Mouse (Mus musculus) lung, postnatal 14 days (tissue): ENCODE data around the gene Rab3d.

Experiments used
- DNase-seq: peaks from one replicate; pipeline ENCODE4 v3.0.0; 2021

Gene Rab3d

DNA sequence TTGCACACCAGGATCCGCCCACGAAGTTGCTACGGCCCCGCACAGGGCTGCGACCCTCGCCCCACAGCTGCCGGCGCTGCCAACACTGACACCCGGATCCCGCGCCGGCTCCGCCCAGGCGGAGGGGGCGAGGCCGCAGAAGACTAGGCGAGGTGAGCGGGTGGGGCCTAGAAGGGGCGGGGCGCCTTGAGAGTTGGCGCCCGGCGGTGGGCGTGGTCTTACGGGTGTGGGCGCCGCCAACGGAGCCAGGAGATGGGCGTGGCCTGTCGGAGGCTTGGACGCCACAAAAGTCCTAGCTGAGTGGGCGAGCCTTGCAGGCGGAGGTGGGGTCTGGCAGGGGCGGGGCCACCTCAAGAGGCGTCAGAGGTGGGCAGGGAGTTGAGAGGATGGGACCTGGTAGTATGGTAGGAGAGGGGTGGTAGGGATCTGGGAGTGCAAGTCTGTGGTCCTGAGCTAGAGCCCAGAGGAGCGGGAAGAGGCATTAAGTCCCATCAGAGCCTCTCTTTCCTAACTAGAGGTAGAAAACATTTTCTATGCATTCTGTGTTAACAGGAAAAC, at the start of gene Rab3d:
Rab3d (minus strand) TSS at position 158 of the 558 bp plus-strand sequence.
- peak; percentile 97 for DNase-seq

DNA sequence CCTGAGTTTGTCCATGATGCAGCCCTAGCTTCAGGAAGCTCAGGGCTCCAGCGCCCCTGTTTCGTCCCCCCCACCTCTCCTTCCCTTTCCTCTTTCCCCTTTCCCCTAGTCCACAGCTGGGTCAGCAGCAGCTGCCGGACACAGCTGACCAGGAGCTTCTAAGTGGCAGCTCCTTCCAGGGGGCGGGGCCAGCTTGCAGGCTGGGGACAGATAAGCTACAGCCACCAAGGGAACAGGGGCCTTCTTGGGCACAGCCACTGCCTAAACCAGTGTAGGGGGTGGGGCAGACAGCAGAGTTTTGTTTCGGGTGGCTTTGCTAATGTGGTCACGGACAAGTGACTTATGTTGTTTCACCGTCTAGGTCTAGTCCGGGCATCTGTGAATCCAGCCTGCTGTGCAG, 45.4 kb upstream of the Rab3d start, which contains the start of gene Epor:
Epor (minus strand) TSS at position 90 of the 400 bp plus-strand sequence.
- DNase-seq: peak; percentile 31

DNA sequence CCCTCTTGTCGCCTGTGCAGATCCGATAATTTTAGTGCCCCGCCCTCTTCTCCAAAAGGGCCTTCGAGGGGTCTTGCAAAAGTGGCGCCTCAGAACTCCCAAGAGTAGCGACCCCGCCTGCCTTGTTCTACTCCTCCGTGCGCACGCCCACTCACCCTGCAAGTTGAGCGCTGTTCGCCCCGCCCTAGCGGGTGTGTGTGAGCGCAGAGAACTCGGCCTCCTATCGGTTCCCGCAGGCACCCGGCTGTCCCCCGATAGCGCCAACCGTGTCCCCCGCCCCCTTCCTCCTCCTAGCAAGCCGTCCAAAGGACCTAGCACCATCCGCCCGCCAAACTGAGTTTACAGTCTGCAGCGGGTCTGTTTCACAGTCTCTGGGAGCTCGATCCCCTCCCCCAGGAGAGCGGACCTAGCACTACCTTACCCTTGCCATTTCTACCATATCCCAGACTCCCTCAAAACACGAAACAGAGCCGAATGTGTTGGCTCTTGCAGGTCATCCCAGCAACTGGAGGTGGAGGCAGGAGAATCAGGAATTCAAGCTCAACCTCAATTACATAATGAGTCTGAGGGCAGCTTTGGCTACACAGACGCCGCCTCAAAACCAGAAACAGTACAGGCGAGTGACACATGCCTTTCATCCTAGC, 44.5 kb upstream of the Rab3d start:
- DNase-seq: peak; percentile 66

DNA sequence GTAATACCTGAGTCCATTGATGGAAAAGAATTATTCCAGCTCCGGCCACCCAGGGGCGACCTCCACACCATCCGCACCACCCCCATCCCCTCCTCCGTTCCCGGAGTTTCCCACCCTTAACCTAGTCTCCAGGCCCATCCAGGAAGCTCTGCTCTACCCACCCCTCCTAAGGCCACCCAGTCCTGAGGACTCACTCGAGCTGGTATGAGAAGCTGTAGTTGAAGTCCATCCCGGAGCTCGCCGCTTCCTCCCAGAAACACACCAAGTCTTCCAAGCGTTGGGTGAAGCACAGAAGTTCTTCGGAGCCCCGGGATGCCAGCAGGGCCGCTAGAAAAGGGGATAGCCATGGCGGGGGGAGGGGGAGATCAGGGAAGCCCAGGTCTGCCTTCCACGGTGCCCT, 44.0 kb upstream of the Rab3d start:
- DNase-seq: peak; percentile 8

DNA sequence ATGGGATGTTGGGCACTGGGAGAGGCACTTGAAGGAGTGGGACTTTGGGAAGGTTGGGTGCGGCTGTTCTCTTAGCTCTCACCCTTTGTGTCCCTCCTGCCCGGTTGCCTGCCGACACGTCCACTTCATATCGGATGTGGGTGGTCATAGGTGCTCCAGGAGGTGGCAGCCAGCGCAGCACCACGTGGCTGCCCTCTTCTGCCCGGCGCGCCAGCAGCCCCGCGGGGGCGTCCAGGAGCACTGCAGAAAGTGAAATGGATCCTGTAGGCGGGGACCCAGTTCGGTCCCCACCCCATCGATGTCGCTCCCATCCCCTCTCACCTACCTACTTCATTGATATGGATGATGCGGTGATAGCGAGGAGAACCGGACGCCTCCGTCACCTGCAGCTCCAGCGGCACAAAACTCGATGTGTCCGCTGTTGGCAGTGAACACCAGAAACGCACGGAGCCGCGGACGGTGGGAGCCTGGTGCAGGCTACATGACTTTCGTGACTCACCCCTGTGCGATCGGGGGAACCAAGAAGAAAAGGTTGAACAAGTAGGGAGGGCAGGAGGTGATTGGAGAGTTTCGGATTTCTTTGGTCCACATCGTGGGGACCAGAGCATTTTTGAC, 43.5 kb upstream of the Rab3d start:
- no peak for DNase-seq

DNA sequence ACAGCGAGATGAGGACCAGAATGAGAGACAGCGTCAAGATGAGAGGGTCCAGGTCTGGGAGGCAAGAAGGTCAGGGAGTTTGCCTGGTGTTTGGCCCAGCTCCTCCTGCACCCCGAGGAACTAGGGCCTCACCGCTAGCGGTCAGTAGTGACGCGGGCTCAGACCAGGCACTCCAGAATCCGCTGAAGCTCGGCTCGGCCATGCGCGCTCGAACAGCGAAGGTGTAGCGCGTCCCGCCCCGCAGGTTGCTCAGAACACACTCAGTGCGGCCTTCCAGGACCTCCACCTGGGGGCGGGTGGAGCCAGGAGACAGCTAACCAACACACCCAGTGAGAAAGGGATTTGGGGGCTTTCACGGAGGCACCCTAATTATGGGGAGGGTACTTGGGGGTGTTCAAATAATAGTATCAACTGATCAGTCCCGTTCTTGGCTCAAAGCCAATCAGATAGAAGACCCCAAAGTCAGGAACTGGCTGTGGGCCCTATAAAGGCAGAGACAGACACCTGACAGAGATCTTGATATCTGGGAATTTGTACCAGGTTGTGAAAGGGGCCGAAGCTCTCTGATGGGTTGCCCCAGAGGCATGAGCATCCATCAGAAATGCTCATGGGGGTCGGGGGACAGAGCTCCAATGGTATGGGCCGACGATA, 42.7 kb upstream of the Rab3d start:
- DNase-seq: peak; percentile 50

DNA sequence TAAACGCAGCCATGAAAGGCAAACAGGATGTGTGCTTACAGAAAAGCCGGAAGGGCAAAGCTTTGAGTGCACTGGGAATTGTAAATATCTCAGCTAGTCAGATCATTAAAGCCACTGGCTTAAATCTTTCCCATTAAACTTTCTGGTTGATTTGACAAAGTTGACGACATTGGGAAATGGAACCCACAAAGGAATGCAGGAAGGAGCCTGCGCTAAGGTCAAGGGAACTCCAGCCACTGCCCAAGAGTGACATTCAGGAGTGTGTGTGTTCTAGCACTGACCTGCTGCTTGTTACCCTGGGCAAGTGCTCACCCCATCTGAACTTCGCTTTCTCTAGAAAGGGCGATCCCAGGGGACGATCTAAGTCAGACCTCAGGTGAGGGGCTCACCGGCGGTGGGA, 42.1 kb upstream of the Rab3d start:
- no peak for DNase-seq

DNA sequence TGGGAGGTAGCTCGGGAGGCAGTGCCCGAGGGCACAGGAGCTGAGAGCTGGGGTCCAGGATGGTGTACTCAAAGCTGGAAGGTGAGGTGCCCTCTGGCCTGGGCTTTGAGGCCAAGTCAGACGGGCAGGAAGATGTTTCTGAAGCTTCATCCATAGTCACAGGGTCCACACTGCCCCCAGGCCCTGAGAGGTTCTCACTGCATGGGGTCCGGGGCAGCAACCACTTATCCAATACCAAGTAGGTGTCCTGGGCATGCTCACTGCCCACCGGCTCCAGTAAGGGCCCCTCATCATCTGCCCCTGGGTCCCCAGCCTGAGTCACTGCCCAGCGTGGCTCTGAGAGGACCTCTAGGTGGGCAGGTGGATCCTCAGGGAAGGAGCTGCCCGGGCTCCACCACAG, 41.3 kb upstream of the Rab3d start:
- no peak for DNase-seq

DNA sequence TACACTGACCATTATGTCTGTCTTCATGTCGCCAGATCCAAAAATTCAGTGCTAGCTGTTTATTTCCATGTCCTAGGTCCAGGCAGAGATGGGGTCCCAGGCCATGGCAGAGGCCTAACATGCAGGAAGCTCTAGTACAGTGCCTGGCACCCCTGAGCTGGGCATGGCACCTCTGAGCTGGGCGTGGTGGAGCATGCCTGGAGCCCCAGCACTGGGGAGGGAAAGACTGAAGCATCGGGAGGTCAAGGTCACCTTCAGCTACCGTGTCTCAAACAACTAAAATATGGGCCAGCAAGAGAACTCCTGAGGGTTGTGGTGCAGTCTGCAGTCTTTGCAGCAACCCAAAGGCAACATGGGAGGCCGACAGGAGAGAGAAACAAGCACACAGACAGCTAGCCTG, 40.4 kb upstream of the Rab3d start:
- no peak for DNase-seq

DNA sequence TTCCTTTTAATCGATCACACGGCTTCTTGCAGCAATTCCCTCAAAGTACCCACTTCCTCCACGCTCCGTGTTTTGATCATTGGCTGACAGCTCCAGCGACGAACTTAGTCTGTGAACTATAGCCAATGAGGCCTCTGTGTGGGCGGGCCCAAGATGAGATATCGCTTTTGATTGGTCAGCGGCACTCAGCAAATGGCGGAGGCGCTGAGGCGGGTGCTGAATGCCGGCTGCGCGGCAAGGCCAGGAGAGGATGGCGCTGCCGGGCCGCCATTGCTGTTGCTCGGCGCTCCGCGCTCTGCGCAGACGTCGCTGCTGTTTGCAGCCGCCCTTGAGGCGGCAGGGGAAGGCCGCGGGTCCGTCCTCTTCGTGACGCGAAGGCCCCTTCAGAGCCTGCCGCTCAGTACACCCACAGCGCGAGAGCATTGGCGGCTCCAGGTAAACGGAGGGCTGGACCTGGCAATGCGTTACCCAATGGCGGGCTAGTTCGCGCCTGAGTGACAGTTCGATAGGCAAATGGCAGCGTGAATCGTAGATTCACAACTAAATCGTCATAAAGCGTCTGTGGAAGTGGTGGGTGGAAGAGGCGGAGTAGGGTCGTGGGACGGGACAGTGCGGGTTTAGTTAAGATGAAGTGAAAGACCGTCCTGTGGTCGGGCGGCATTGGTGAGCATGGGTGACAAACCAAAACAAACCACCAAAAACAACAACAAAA, 37.7 kb upstream of the Rab3d start, which contains the start of gene Swsap1:
Swsap1 (plus strand) TSS at position 186 of the 712 bp plus-strand sequence.
- peak; percentile 98 for DNase-seq

DNA sequence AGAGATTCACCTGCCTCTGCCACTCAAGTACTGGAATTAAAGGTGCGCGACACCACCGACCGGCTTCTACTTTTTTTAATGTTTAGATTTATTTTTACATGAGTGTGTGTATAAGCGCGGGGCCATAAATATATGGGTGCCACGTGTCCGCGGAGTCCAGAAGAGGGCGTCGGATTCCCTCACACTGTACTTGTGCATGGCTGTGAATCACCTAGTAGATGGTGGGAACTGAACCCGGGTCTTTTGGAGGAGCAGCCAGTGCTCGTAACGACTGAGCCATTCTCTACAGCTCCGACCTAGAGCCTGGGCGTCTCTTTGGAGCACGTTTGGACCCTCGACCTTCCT, 37.2 kb upstream of the Rab3d start:
- DNase-seq: no peak

DNA sequence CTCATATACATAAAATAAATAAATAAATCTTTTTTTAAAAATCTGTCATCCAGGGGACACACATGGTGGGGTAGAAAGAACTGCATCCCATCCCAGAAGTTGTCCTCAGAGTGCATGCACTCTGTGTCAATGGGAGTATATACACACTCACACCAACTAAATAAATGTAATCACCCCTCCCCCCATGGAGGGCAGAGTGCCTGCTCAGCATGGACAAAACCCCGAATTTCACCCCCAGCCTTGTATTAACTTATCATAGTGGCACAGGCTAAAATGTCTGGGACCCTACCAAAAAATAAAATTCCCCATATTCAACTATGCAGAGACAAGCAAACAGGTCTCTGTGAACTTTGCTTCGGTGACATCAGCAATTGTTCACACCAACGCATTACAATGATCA, 36.6 kb upstream of the Rab3d start:
- no peak for DNase-seq

DNA sequence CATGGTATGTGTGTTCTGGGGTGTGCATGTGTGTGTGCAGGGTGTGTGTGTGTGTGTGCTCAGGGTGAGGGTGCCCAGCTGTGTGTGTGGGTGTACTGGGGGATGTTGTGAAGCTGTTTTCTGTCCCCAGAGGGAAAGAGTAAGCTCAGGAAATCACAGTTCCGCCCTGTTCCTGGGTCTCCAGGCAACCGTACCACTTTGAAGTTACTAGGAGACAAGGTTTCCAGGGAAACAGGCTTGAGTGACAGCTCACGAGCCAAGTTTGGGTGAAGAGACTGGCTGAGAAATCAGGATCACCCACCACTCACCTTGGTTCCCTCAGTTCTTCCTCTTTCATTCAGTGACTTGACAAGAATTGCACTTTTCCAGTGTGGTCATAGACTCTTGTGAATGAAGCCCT, 35.6 kb upstream of the Rab3d start:
- DNase-seq: no peak

DNA sequence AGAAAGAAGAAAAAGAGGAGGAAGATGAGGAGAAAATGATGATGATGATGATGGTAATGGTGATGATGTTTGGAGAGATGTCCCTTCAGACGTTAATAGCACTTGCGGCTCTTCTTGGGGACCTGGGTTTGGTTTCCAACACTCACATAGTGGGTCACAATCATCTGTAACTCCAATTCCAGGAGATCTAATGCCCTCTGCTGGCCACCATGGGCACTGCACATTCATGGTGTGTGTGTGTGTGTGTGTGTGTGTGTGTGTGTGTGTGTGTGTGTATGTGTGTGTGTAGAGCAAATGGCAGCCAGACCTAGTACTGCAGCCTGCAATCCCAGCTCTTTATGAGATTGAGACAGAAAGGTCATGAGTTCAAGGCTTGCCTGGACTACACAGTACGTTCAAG, 34.0 kb upstream of the Rab3d start:
- DNase-seq: no peak

DNA sequence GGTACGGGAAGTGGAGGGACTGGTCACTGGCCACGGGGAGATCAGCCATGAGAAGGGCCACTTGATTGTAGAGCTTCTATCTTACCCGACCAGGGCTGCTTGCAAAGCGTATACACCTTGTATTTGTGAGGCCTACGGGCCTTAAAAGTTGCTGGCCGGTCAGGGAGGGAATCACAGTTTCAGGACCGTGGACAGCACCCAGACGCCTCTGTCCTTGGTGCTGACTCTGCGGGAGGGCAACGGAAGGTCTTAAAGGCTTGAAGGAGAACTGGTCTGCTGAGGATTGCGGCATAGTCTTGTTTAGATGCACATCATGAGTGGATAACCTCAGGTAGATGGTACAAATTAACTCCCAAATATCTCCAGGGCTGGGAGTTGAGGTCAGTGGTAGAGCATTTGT, 32.3 kb upstream of the Rab3d start:
- DNase-seq: peak; percentile 84

DNA sequence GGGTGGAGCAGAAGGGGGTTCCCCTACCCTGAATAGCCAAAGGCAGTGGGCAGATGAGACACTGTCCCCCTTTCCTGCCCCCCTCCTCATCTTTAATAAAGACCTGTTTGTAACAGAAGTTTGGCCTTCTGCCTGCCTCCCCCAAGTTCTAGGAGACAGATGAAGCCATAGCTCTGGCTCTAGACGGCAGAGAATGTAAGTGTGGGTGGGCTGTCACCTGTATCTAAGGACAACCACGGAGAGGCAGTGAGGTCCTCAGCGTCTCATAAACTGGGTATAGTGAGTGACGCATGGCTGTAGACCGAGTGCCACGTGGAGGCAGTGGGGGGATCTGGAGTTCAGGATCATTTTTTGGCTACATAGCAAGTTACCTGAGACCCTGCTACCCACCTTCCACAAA, 30.8 kb upstream of the Rab3d start:
- no peak for DNase-seq

DNA sequence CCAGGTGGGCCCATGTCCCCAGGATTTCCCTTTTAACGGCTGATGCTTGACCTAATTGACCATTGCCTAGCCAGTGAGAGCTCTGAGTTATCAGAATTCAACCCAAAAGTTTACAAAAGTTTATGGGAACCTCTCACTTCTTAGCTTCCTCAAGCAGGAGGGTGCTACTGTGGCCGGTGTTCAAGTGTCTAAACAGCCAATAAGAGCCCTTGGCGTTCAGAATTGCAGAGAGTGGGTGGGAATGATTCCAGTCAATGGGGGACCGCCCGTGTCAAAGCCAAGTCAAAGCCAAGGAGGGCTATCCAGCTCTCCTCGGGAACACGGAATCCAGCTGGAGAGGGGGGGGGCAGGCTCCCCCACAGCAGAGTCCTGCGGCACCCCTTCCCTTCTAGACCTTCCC, 30.2 kb upstream of the Rab3d start:
- DNase-seq: no peak

DNA sequence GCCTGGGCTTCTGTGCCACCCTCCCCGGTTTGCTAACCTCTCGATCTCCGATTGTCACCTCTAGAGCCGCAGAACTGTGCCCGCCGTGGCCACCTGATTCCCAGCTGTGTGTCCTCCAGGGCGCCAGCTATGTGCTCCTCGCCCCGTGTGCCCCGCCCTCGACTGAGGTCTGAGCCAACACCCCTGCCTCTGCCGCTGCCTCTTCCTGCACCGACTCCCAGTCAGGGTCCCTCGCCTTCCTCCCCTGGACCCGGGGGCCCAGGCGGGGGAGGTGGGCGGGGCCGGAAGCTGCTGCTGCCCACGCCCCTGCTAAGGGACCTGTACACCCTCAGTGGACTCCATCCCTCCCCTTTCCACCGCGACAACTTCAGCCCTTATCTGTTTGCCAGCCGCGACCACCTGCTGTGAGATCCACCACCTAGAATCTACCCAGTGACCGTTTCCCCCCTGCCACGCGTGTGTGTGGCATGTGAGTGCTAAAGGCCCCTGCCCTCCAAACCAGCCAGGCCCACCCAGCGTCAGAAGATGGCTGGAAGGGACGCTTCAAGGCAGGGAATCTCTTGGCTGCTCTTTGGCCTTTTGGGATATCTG, 29.6 kb upstream of the Rab3d start:
- no peak for DNase-seq

DNA sequence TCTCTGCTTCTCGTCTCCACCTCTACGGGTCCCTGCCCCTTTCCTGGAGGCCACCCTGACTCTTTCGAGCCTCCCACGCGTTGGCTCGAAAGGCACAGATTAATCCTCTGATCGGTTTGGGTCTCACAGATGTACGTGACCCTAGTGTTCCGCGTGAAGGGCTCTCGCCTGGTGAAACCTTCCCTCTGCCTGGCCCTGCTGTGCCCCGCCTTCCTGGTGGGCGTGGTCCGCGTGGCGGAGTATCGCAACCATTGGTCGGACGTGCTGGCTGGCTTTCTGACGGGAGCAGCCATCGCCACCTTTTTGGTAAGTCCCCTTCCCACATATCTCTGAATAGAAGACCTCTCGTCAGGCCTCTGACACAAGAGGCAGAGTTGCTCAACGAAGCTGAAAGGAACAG, 26.3 kb upstream of the Rab3d start:
- DNase-seq: no peak

DNA sequence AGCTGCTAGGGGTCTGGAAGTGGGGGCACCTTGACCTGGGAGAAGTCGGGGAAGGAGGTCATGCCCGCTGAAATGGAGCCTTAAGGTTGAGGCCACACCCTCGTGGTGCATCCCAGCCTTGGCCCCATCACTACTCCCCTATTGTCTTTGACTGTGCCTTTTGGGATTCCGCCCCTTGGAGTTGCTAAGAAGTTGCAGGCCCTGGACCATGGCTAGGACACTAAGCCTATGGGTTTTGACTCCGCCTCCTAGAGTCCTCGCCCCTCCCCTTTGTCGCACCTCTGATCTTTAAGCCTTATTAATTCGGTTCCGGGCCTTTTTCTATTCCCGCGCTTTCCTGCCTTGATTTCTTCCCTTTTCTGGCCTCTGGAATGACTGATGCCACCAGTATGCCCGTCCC, 25.6 kb upstream of the Rab3d start:
- no peak for DNase-seq

DNA sequence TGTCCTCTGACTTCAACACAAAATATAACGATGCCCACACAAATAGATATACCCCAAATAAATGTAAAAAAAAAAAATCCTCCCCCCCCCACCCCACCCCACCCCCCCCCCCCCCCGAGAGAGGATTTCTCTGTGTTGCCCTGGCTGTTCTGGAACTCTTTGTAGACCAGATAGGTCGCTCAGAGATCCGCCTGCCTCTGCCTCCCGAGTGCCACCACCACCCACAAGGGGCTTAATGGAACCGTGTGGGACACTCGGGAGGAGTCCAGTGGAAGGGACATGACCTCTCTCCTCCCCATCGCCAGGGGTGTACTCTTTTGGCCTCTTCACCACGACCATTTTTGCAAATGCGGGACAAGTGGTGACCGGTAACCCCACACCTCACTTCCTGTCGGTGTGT, 25.1 kb upstream of the Rab3d start:
- no peak for DNase-seq

DNA sequence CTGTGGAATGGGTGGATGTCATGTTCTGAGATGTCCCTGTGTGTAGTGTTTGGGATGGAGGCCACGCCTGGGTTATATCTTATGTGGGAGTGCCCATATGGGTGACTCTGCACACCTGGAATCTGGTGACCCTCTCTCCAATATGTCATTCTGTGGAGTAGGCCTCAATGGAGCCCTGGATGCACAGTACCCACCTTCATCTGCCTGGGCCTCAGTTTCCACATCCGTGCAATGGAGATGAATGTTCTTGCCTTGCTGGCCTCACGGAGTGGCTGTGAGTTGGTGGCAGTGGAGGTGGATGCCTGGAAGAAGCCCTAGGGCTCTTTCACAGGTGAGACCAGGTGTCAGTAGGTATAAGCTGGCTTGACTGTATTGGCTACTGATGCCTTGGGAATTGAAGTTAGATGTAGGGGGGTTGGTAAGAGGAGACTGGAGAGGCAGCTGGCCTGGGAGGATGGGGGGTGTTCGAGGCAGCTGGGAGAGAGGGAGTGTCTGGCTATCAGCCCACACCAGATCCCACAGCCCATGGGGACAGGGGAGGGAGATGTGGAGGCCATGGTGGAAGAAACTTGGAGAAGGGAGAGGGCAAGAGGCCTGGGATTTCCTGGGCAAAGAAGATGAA, 20.4 kb upstream of the Rab3d start:
- DNase-seq: no peak

DNA sequence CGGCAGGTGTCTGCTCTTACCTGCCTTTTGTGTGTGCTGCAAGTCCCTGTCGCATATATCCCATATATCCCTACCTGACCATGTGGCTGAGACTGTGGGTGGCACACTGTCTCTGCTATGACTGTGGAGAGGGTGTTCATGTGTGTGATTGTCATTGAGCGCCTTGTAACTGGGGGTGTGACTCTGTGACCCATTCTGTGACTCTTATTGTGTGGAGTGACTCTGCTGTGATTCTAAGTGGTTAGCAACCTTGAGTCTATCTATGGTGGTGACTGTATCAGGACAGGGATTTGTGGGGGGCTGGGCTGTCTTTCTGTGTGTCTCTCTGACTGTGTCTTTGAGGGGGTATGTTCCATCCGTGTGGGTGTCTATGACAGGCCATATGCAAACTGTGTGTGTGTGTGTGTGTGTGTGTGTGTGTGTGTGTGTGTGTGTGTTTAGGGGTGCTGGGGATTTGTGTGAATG, 19.8 kb upstream of the Rab3d start:
- no peak for DNase-seq
